Mouse (Mus musculus) stomach, postnatal 0 days (tissue): Measurements from ENCODE around the gene Usp2.

Experiments
- CTCF ChIP-seq: IDR thresholded peaks from 2 replicates; pipeline ENCODE4 v1.5.1; 2016; ENCODE audit warnings: antibody characterized with exemption, low read depth, mild to moderate bottlenecking, moderate library complexity
- EP300 ChIP-seq: optimal IDR thresholded peaks from 2 replicates; pipeline ENCODE3; 2016; ENCODE audit warnings: antibody characterized with exemption

- no peak for TF ChIP-seq EP300
- no peak; the same call in 1 of the 2 replicates for TF ChIP-seq CTCF
These were observed 46.4 kb downstream of the Usp2 start, which contains the start of the genes Gm49380 and Rnf26 for GRCm38 (mm10) chr9:44113105-44113789.
